Mouse (Mus musculus): ENCODE data around the gene Myzap. TPM values are rescaled to one million over a fixed set of nuclear protein-coding genes. Genes with fewer than 3 reads are reported as not detected.

The Myzap gene
- polyA plus RNA-seq, 1 experiment = 8.7 TPM

- no peak overlapping the region for H3K27ac ChIP-seq (ENCODE audit: control insufficient read depth, insufficient read depth, low read depth, low read length, poor library complexity)
- WGBS = 82% methylated on average over 13 of the region's 13 CpGs
- TF ChIP-seq POLR2A (IDR thresholded peaks at IDR 0.05; ENCODE audit: borderline replicate concordance, control insufficient read depth, low read depth, low read length) (no peak), CTCF (IDR thresholded peaks at IDR 0.05; ENCODE audit: control insufficient read depth, insufficient read depth, low read length) (no peak)
- no peak overlapping the region for H3K4me3 ChIP-seq (replicated peaks; ENCODE audit: control insufficient read depth, low read depth, low read length)
- H3K4me1 ChIP-seq (ENCODE audit: control insufficient read depth, insufficient read depth, low read length) = no peaks in the 10 kb centered on the region
These were observed 129.0 kb downstream of the Myzap start for GRCm38 (mm10) chr9:71463072-71463667.

- no peak for TF ChIP-seq CTCF (IDR thresholded peaks at IDR 0.05; ENCODE audit: control insufficient read depth, insufficient read depth, low read length)
- no peak for TF ChIP-seq POLR2A (IDR thresholded peaks at IDR 0.05; ENCODE audit: borderline replicate concordance, control insufficient read depth, low read depth, low read length)
- 88% methylated on average over 4 of the region's 4 CpGs for WGBS
These were observed 135.4 kb downstream of the Myzap start for GRCm38 (mm10) chr9:71456738-71457137.

More at GRCm38 (mm10) chr9:71456738-71457137, 135.4 kb downstream of the Myzap start:
- Histone ChIP-seq H3K4me3 (replicated peaks; ENCODE audit: control insufficient read depth, low read depth, low read length) (no peak overlapping the region), H3K27ac (ENCODE audit: control insufficient read depth, insufficient read depth, low read depth, low read length, poor library complexity) (no peak overlapping the region), H3K4me1 (ENCODE audit: control insufficient read depth, insufficient read depth, low read length) (no peaks in the 10 kb centered on the region)

Other genes with a start within 250 kb of the Myzap start
- gene Polr2m, start 106.4 kb downstream of the Myzap start, polyA plus RNA-seq (2011; ENCODE audit: insufficient read depth, insufficient read length, low replicate concordance, missing spikeins) = 34.1 and 43.8 TPM in 2 replicates
- 1.1 and 2.4 TPM in 2 replicates for gene Cgnl1, start 179.2 kb upstream of the Myzap start, polyA plus RNA-seq (2011; ENCODE audit: insufficient read depth, insufficient read length, low replicate concordance, missing spikeins)

All from bone marrow, adult 2 months (tissue).